8 mouse cellular contexts compared by ENCODE assay signal in genomic region chr9:65523611-65524364, GRCm38 (mm10). TPM values are rescaled to one million over a fixed set of nuclear protein-coding genes. Genes with fewer than 3 reads are reported as not detected.
DNase-seq lines count a peak whose midpoint lies in the region; ATAC-seq and TF ChIP-seq lines count a peak whose summit lies in the region.

No protein-coding gene starts in this region.

- peak; percentile 90 for DNase-seq in CD4-positive, CD25-positive, alpha-beta regulatory T cell, adult 2 months (ENCODE audit: low read depth, low spot score)
- DNase-seq in brain, embryonic 14.5 days (ENCODE audit: low read depth): peak; percentile 92
- DNase-seq in kidney, postnatal 0 days (ENCODE audit: low spot score): peak; percentile 93
- DNase-seq in liver, embryonic 11.5 days (ENCODE audit: low spot score): peak; percentile 74
- DNase-seq in naive thymus-derived CD4-positive, alpha-beta T cell, adult 2 months (ENCODE audit: low read depth): peak; percentile 84
- DNase-seq in splenic B cell, adult 2 months (ENCODE audit: low read depth, low spot score): peak; percentile 90

- H3K4me3 ChIP-seq in heart, embryonic 13.5 days: no peak overlapping the region
- H3K4me3 ChIP-seq in kidney, postnatal 0 days (replicated peaks; ENCODE audit: low read depth, low read length): no peak overlapping the region
- H3K4me3 ChIP-seq in liver, embryonic 11.5 days (ENCODE audit: low read depth, low read length): no peak overlapping the region

- peak; percentile 88 for TF ChIP-seq CTCF in brain, embryonic 14.5 days (IDR thresholded peaks at IDR 0.05; ENCODE audit: borderline replicate concordance, extremely low read depth, insufficient read depth, insufficient read length)
- TF ChIP-seq CTCF in kidney, postnatal 0 days (IDR thresholded peaks at IDR 0.05; ENCODE audit: low read depth): peak; percentile 97

- no peak overlapping the region for H3K27ac ChIP-seq in heart, embryonic 13.5 days (replicated peaks)
- no peak overlapping the region for H3K27ac ChIP-seq in kidney, postnatal 0 days
- H3K27ac ChIP-seq in liver, embryonic 11.5 days (ENCODE audit: low read depth, low read length): no peak overlapping the region

- no peaks in the 10 kb centered on the region for H3K36me3 ChIP-seq in heart, embryonic 13.5 days
- H3K36me3 ChIP-seq in kidney, postnatal 0 days (ENCODE audit: insufficient read depth, low read length): no peaks in the 10 kb centered on the region
- no peaks in the 10 kb centered on the region for H3K36me3 ChIP-seq in liver, embryonic 11.5 days (ENCODE audit: control insufficient read depth, insufficient read depth, low read length)
- H3K36me3 ChIP-seq in splenic B cell, adult 2 months (ENCODE audit: control insufficient read depth, insufficient read depth, low read length, poor library complexity, severe bottlenecking): no peaks in the 10 kb centered on the region

- peak; percentile 85 for ATAC-seq in erythroid progenitor cell, adult 5-6 weeks (replicated peaks; ENCODE audit: low FRiP score, poor library complexity, severe bottlenecking)
- ATAC-seq in heart, embryonic 13.5 days (ENCODE audit: extremely low read depth, insufficient number of reproducible peaks, low FRiP score, low TSS enrichment): peak; percentile 63; the same call in 1 of the 2 replicates
- peak; percentile 89 for ATAC-seq in kidney, postnatal 0 days (replicated peaks; ENCODE audit: low FRiP score, low read depth)
- peak; percentile 73 for ATAC-seq in liver, embryonic 11.5 days (replicated peaks; ENCODE audit: low FRiP score)

- H3K27me3 ChIP-seq in heart, embryonic 13.5 days (replicated peaks): peaks cover 19% of the 10 kb centered on the region
- no peaks in the 10 kb centered on the region for H3K27me3 ChIP-seq in kidney, postnatal 0 days (ENCODE audit: insufficient read depth, low read length)
- H3K27me3 ChIP-seq in liver, embryonic 11.5 days (replicated peaks; ENCODE audit: control insufficient read depth, insufficient read depth, low read length): peaks cover 7% of the 10 kb centered on the region; the same call in 1 of the 2 replicates
- no peaks in the 10 kb centered on the region for H3K27me3 ChIP-seq in splenic B cell, adult 2 months (ENCODE audit: control insufficient read depth, insufficient read depth, low read length, poor library complexity, severe bottlenecking)

- H3K9ac ChIP-seq in heart, embryonic 13.5 days: no peak overlapping the region
- H3K9ac ChIP-seq in kidney, postnatal 0 days (ENCODE audit: low read depth, low read length): no peak overlapping the region
- no peak overlapping the region for H3K9ac ChIP-seq in liver, embryonic 11.5 days (ENCODE audit: low read depth, low read length)

- H3K4me1 ChIP-seq in heart, embryonic 13.5 days: peaks cover 23% of the 10 kb centered on the region
- peaks cover 12% of the 10 kb centered on the region; the same call in 1 of the 2 replicates for H3K4me1 ChIP-seq in kidney, postnatal 0 days (replicated peaks; ENCODE audit: insufficient read depth, low read length)
- peaks cover 10% of the 10 kb centered on the region for H3K4me1 ChIP-seq in liver, embryonic 11.5 days (replicated peaks; ENCODE audit: control insufficient read depth, insufficient read depth, low read length)

- no peak overlapping the region; the same call in 1 of the 2 replicates for H3K4me2 ChIP-seq in heart, embryonic 13.5 days
- no peak overlapping the region for H3K4me2 ChIP-seq in kidney, postnatal 0 days (ENCODE audit: low read length)
- 0 out of 2 replicates have a peak overlapping the region, but pooled peaks have one; percentile 8 for H3K4me2 ChIP-seq in liver, embryonic 11.5 days

- H3K9me3 ChIP-seq in heart, embryonic 13.5 days: no peaks in the 10 kb centered on the region
- H3K9me3 ChIP-seq in kidney, postnatal 0 days (replicated peaks; ENCODE audit: low read length): no peaks in the 10 kb centered on the region
- no peaks in the 10 kb centered on the region for H3K9me3 ChIP-seq in liver, embryonic 11.5 days (ENCODE audit: control insufficient read depth, low read length)

- WGBS in heart, embryonic 13.5 days: 21% methylated on average over 14 of the region's 14 CpGs
- WGBS in kidney, postnatal 0 days: 24% methylated on average over 14 of the region's 14 CpGs
- WGBS in liver, embryonic 11.5 days: 23% methylated on average over 14 of the region's 14 CpGs

- no peak for TF ChIP-seq POLR2A in brain, embryonic 14.5 days (IDR thresholded peaks at IDR 0.05; ENCODE audit: borderline replicate concordance, extremely low read depth, insufficient read depth, insufficient read length, poor library complexity, severe bottlenecking)

RNA-seq across cellular contexts. Expression of gene Ankdd1a, which starts 3.8 kb away (rescaled TPM):
- polyA plus RNA-seq in brain, embryonic 14.5 days (2012; rRNA removed): 1.2 and 2.1 TPM in 2 replicates
- not detected in 2 replicates for total RNA-seq in erythroid progenitor cell, adult 5-6 weeks (2015; ENCODE audit: low replicate concordance)
- not detected in 2 replicates for total RNA-seq in erythroid progenitor cell, adult 5-6 weeks (2017; ENCODE audit: low replicate concordance)
- polyA plus RNA-seq in heart, embryonic 13.5 days (2015; fragmentation: Nextera tagmentation; extraction: Ambion mirVana): not detected in 2 replicates
- polyA plus RNA-seq in kidney, postnatal 0 days (2015; fragmentation: Nextera tagmentation; extraction: Ambion mirVana): 0.14 TPM in 1 of 2 replicates, not detected in the other
- not detected in 2 replicates for polyA plus RNA-seq in liver, embryonic 11.5 days (2014; fragmentation: Nextera tagmentation; extraction: Ambion mirVana)

RNA-seq across cellular contexts. Expression of gene Plekho2, which starts 56.1 kb away (rescaled TPM):
- 5.9 TPM in 2 replicates for polyA plus RNA-seq in brain, embryonic 14.5 days (2012; rRNA removed)
- total RNA-seq in erythroid progenitor cell, adult 5-6 weeks (2015; ENCODE audit: low replicate concordance): 32.3 and 42.2 TPM in 2 replicates
- 48.6 and 54.6 TPM in 2 replicates for total RNA-seq in erythroid progenitor cell, adult 5-6 weeks (2017; ENCODE audit: low replicate concordance)
- 10.7 and 11.9 TPM in 2 replicates for polyA plus RNA-seq in heart, embryonic 13.5 days (2015; fragmentation: Nextera tagmentation; extraction: Ambion mirVana)
- 13.4 and 14.6 TPM in 2 replicates for polyA plus RNA-seq in kidney, postnatal 0 days (2015; fragmentation: Nextera tagmentation; extraction: Ambion mirVana)
- 29.5 and 30.3 TPM in 2 replicates for polyA plus RNA-seq in liver, embryonic 11.5 days (2014; fragmentation: Nextera tagmentation; extraction: Ambion mirVana)
